Mouse (Mus musculus): ENCODE results near the gene Fgf7. TPM values are rescaled to one million over a fixed set of nuclear protein-coding genes. Genes with fewer than 3 reads are reported as not detected.

Gene Fgf7
- polyA plus RNA-seq (2012; fragmentation: generic; extraction: Trizol): 10 to 100 TPM in 1 of 2 experiments, 1 to 10 TPM in 1; 2.4 to 25.5 TPM

GRCm38 (mm10) chr2:126034379-126035005 lies at the start of gene Fgf7:
Fgf7 (plus strand) TSS chr2:126034658.

Other genes with a start within 250 kb of the Fgf7 start
- 10 to 100 TPM in 1 of 2 experiments, 1 to 10 TPM in 1; 6.7 to 66.4 TPM for gene Galk2, start 175.5 kb upstream of the Fgf7 start, polyA plus RNA-seq (2012; fragmentation: generic; extraction: Trizol)
- 10 to 100 TPM in 1 of 2 experiments, 1 to 10 TPM in 1; 1.3 to 23.7 TPM for gene Cops2, start 175.5 kb upstream of the Fgf7 start, polyA plus RNA-seq (2012; fragmentation: generic; extraction: Trizol)
- not detected for gene Fam227b, start 117.3 kb downstream of the Fgf7 start, polyA plus RNA-seq (2012; fragmentation: generic; extraction: Trizol)
- gene Dtwd1, start 117.5 kb downstream of the Fgf7 start, polyA plus RNA-seq (2012; fragmentation: generic; extraction: Trizol): 1 to 10 TPM; 3.8 to 9.5 TPM
- gene Gm17555, start 180.4 kb downstream of the Fgf7 start, polyA plus RNA-seq (2012; fragmentation: generic; extraction: Trizol): not detected

All from C3H10T1/2 (cell line).